Mouse (Mus musculus): ENCODE data around the gene Pfn4. TPM values are rescaled to one million over a fixed set of nuclear protein-coding genes. Genes with fewer than 3 reads are reported as not detected.
"Not testable (repeated sequence)": the region's sequence is repeated elsewhere in the genome, so short reads cannot be mapped to it uniquely, and the experiment has no call there.

Pfn4 gene
- total RNA-seq, 2 experiments from 2014 or later: 2.2 to 3.4 TPM

DNA sequence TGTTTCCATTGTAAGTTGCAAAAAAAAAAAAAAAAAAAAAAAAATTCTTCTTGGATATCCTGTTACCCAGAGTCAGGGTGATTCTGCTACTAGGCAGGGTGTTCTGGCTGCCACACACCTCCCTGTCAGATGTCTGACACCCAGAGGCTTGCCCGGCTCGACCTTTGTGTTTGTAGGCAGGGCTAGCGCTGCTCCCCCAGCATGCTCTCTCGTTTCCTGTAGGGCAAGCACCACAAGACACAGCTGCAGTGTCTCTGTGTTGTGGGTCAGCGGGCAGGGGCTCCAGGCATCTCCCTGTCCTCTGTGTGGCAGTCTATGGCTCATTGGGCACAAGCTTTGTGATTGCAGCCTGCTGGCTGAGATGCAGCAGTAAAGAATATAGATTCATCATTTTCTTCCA lies 14.8 kb downstream of the Pfn4 start:
- DNase-seq: no peak
- intact Hi-C loops (cut with DNase I): no loop called here

DNA sequence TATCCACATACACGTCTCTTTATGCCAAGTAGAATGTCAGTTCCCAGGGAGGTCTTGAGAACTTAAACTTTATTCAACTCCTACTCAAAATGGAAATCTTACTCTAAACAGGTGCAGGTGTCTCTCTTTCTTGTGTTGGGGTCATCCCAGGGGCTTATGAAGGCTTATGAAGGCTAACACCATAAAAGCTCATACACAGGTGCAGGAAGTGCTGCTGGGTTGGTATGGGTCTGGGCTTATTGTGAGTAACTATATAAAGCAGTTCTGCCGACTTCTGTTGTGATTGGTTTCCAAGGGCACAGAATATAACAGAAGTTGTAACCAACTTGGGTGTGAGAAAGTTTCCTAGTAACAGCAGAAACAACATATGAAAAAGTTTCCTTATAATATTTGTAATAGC lies 15.6 kb downstream of the Pfn4 start:
- intact Hi-C loops (cut with DNase I): no loop called here
- no peak for DNase-seq

DNA sequence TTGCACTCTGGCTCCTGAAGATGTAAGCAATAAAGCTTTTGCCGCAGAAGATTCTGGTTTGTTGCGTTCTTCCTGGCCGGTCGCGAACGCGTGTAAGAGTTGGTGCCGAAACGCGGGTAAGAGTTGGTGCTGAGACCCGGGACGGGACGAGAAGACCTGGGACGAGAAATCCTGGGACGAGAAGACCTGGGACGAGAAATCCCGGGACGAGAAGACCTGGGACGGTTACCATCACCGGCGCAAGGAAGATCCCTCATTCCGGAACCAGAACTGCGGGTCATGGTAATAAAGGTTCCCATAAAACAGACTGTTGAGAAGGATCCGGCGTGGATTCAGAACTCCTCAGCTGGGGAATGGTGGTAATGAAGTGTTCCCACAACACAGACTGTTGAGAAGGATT lies 19.3 kb downstream of the Pfn4 start:
- DNase-seq; intact Hi-C loops (cut with DNase I): not testable (repeated sequence)

DNA sequence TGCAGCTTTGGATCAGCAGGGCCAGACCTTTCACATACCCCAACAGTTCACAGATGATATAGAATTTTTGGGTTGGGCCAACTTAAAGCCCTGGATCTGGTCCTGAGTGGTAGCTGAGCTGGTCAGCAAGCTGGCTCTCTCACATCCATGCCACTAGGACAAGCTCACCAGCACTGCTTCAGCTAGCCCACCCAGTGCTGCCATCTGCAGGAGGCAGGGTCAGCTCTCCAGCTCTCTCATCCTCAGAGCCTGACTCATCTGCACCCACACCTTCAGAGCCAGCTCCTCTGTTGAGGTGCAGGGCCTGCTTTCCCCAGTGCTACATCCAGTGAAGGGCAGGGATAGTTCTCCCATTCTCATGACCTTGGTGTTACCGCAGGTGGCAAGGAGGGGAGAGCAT lies 24.9 kb downstream of the Pfn4 start:
- no peak for DNase-seq
- intact Hi-C loops (cut with DNase I): no loop called here

DNA sequence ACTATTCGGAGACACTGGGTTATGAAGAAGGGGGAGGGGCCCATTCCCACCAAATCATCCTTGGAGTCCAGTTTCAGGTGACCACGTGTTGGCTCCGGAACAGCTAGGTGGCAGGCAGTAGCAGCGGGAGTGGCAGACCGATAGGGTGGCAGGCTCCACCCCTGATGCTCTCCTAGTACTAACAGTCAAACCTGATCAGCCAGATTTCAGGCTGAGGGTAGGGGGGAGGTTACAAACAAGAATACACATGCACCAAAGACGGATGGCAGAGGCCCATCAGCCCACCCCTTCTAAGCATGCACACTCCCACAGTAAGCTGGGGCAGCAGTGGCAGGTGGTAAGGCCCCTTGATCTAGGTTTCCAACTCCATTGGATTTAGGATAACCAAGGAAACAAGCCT lies 28.6 kb downstream of the Pfn4 start:
- intact Hi-C loops (cut with DNase I); DNase-seq: not testable (repeated sequence)

DNA sequence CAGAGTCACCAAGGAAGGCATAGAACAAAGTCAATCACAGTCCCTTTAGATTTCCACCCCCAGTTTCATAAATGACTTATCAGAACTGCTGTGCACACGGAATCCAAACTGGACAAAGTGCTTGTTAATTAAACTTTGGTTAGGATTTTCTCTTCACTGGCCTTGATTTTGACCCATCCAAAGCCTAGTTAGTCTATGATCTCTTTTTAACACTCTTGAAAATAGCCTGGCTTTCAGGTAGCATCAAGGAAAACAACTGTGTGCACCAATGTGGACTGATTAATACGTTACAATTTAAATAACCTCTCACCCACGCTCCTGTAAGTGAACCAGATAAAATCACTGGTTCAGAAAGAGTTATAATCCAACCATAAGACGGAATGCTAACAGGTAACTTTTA lies 42.2 kb downstream of the Pfn4 start:
- intact Hi-C loops (cut with DNase I): no loop called here
- no peak for DNase-seq

DNA sequence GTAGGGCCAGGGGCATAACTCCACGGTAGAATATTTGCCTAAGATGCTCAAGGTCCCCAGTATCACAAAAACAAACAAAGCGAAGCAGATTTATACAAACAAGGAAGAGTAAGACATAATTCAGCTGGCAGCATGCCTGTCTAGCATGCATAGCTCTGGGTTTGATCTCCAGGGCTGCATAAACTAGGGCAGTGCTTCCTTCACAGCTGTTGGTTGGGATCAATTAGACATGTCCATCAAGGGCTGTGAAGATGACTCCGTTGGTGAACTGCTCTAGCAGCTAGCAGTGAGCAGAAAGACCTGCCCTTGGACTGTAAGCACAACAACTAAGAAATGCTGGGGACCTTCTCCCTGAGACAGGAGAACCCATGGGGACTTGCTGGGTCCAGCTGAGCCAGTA lies 42.9 kb downstream of the Pfn4 start:
- no peak for DNase-seq
- intact Hi-C loops (cut with DNase I): no loop called here

DNA sequence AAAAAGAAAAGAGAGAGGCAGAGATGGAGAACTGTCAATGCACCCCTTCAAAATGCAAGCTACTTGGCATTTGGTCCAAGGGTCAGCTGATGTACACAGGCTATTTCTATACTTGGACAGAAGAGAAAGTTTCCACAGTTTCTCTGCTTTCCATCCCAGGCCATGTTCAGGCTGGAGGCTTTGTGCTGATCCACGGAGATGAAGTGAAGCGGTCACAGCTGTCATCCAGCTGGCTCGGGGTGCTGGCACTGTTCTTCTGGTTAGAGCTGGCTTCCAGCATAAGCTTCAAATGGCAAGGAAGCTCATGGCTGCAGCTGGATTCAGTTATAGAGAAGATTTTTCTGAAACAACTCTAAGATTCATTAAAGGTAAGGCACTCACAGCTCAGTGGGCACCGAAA lies 44.8 kb downstream of the Pfn4 start:
- DNase-seq: peak in 1 of 2 experiments; percentile 9
- intact Hi-C loops (cut with DNase I): no loop called here

DNA sequence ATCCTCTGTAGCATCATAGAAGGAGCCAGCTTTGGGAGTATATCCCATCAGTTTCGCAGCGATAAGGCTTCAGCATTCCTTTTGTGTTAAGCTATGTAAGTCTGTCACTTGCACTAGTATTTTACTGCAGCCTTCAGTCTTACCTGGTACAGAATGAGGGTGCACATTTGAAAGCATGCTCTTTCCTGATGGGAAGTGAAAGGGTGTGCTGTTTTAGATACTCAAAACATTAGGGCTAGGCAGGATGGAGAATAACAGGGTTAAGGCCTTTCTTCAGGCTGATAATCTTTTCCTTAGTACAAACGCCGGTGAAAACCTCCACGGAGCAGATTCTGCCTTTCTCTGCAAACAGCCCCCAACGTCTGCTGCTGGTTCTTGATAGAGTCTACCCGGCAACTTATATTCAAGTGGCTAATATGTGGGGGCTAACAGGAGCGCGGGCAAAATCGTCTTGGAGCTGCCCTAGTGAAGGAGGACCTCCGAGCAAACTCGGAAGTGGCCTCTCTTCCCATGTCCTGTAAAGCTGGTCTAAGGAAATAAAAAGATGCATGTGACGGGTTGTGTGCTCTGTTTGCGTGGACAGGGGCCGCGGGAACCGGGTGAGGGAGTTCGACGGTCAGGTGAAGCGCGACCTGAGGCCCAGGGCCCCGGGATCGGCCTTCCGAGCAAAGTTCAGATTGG lies 48.0 kb downstream of the Pfn4 start:
- no peak for DNase-seq
- intact Hi-C loops (cut with DNase I): loop anchor here (1.0 to 2.0 kb wide), 3 partner anchors 25 to 100 kb away; partner anchors contain the start of genes Atad2b, Fam228b and Pfn4

DNA sequence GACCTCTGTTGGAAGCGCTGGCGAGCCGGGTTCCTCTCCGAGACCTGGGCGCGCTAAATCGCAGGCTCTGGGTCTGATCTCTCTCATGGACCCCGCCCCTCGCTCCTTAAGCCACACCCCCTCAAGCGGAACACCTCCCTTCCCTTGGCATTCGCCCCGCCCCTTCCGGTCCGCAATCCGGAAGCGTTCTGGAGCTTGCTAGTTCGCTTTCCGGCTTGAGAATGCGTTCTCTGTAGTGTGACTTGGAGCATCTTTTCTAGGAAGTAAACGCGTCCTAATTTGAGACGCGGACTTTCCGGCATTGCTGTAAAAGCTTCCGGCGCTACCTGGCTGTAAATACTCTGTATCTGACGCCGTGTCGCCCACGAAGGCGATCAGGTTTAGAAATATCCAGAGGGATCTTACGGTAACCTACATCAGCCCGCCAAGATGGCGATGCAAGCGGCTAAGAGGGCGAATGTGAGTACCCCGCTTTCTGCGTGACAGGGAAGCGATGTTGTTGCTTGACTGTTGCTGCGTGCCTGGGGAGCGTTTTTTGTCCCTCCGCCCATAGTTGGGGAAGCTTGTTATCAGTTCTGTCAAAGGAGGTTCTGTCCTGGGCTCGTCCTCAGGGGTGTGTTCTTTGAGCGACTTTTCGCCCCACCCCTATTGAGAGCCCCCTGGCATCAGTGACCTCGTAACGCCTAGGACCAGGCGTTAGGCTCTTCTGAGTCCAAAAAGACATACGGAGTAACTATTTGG lies 48.7 kb downstream of the Pfn4 start, which contains the start of gene Sf3b6:
Sf3b6 (plus strand) TSS at position 184 of the 741 bp plus-strand sequence.
- peak; percentile 98 to 99 for DNase-seq
- intact Hi-C loops (cut with DNase I): loop anchor here (1.0 to 2.0 kb wide), 3 partner anchors 25 to 99 kb away; partner anchors contain the start of genes Atad2b, Fam228b and Pfn4

DNA sequence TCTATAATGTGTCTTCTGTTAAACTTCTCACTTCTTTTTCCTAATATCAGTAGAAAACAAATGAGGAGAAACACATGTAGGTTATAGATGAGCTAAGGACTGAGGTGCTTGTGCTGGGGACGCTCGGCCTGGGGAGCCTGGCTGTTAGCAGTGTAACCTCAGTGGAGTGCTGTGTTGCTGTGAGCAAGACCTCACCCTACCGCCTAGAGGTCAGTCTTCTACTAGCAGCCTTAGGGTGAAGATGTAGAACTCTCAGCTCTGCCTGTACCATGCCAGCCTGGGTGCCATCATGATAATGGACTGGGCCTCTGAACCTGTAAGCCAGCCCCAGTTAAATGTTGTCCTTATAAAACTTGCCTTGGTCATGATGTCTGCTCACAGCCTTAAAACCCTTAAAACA lies 58.4 kb downstream of the Pfn4 start:
- DNase-seq: no peak
- intact Hi-C loops (cut with DNase I): no loop called here

Other genes starting within 250 kb of the Pfn4 start
- gene Itsn2, start 176.4 kb upstream of the Pfn4 start, total RNA-seq (2021): 10 to 100 TPM; 35.4 to 43.5 TPM
- gene Gm3625, start 176.1 kb upstream of the Pfn4 start, total RNA-seq (2021): not detected
- gene Fam228a, start 30.6 kb upstream of the Pfn4 start, total RNA-seq (2021): not detected
- gene Fam228b, start 245 bp downstream of the Pfn4 start, total RNA-seq (2021): 1 to 10 TPM; 2.0 to 3.4 TPM
- 10 to 100 TPM; 41.8 to 46.9 TPM for gene Sf3b6, start 48.5 kb downstream of the Pfn4 start, total RNA-seq (2021)
- gene Fkbp1b, start 72.6 kb downstream of the Pfn4 start, total RNA-seq (2021): 1 to 10 TPM; 1.3 to 1.5 TPM
- gene Wdcp, start 74.3 kb downstream of the Pfn4 start, total RNA-seq (2021): 1 to 10 TPM; 7.7 to 8.4 TPM
- under 1 TPM; 0.42 to 0.65 TPM for gene Mfsd2b, start 105.3 kb downstream of the Pfn4 start, total RNA-seq (2021)
- 10 to 100 TPM; 67.8 to 69.2 TPM for gene Ubxn2a, start 138.7 kb downstream of the Pfn4 start, total RNA-seq (2021)
- 10 to 100 TPM; 13.2 to 15.8 TPM for gene Atad2b, start 148.3 kb downstream of the Pfn4 start, total RNA-seq (2021)